Mouse (Mus musculus) lung, postnatal 0 days (tissue): ENCODE measurements around the gene G3bp1.

Source experiments
- CTCF ChIP-seq: IDR thresholded peaks from 2 replicates; pipeline ENCODE4 v1.5.1; 2016; ENCODE audit warnings: antibody characterized with exemption, mild to moderate bottlenecking
- EP300 ChIP-seq: IDR thresholded peaks from 2 replicates; pipeline ENCODE4 v1.6.1; 2016; ENCODE audit warnings: antibody characterized with exemption, mild to moderate bottlenecking, control low read depth

GRCm38 (mm10) chr11:55469923-55470691 is 622 bp downstream of the G3bp1 start:
- TF ChIP-seq EP300 (no peak), CTCF (no peak)
